Mouse (Mus musculus) CH12.LX (cell line): ENCODE data around the gene Btbd1.

Experiments used
- CTCF ChIP-seq, 2 experiments: IDR thresholded peaks in 1 of 2; conservative IDR thresholded peaks in 1 of 2; 2 replicates each; pipeline ENCODE4 v1.5.1; 2011 to 2012; ENCODE audit warnings: low read depth in 2 of 2, low read length in 2 of 2, improper control_type of control experiment in 1 of 2, inconsistent platforms in 1 of 2, mild to moderate bottlenecking in 1 of 2, moderate library complexity in 1 of 2
- KAT2A ChIP-seq: IDR thresholded peaks from 2 replicates; pipeline ENCODE4 v1.6.1; 2012; ENCODE audit warnings: low read length, improper control_type of control experiment, inconsistent platforms; ENCODE audit not compliant: insufficient replicate concordance
- NRF1 ChIP-seq: IDR thresholded peaks from 2 replicates; pipeline ENCODE4 v1.6.1; 2014; ENCODE audit warnings: low read depth, mild to moderate bottlenecking, inconsistent platforms, low read length, improper control_type of control experiment, moderate library complexity
- PAX5 ChIP-seq: IDR thresholded peaks from 2 replicates; pipeline ENCODE4 v1.6.1; 2012; ENCODE audit warnings: low read length, inconsistent platforms, mixed read lengths
- POLR2A ChIP-seq: IDR thresholded peaks from 2 replicates; pipeline ENCODE4 v1.6.1; 2011; ENCODE audit warnings: low read depth, mild to moderate bottlenecking, improper control_type of control experiment, low read length
- RCOR1 ChIP-seq: conservative IDR thresholded peaks from 2 replicates; pipeline ENCODE4 v1.6.1; 2012; ENCODE audit warnings: low read depth, mild to moderate bottlenecking, inconsistent platforms, low read length, improper control_type of control experiment

GRCm38 (mm10) chr7:81861921-81862320 is 32.7 kb upstream of the Btbd1 start:
- TF ChIP-seq RCOR1 (no peak), CTCF (conservative IDR thresholded peaks at IDR 0.05 in 1 of 2, IDR thresholded peaks at IDR 0.05 in 1 of 2; ENCODE audit: low read depth in 2 of 2, low read length in 2 of 2) (no peak), KAT2A (no peak), NRF1 (no peak), POLR2A (no peak), PAX5 (no peak)
